Mouse (Mus musculus): ENCODE results near the gene Rab11b. TPM values are rescaled to one million over a fixed set of nuclear protein-coding genes. Genes with fewer than 3 reads are reported as not detected.
"Not testable (repeated sequence)": the region's sequence is repeated elsewhere in the genome, so short reads cannot be mapped to it uniquely, and the experiment has no call there.

The Rab11b gene
- total RNA-seq, 2 experiments from 2014 or later = 271 to 275 TPM

DNA sequence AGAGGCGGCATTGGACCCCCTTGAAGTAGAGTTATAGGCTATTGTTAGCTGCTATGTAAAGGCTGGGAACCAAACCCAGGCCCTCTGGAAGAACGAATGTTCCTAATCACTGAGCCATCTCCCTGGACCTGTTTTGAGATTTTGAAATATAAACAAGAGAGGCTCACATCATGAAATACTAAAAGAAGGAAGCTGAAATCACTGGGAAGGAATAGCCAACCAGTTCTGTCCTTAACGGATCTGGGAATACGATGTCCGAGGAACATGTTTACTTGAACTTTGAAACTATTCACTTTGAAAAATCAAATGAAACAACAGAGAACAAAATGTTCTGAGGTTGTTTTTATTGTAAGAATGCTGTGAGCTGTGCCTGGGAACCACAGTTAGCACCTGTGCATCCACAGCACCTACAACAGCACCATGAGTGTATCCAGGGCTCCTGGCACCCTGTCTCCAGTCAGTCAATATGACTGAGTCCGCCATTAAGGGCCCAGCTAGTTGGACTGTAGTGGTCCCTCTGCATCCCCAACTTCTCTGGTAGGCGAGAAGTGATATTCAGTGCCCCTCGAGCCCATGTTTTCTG is 14.3 kb upstream of the Rab11b start:
- intact Hi-C loops (cut with DNase I) = loop anchor here (10.0 kb wide), 1 partner anchor 1540 kb away; no protein-coding TSS in a partner anchor
- DNase-seq = no peak

DNA sequence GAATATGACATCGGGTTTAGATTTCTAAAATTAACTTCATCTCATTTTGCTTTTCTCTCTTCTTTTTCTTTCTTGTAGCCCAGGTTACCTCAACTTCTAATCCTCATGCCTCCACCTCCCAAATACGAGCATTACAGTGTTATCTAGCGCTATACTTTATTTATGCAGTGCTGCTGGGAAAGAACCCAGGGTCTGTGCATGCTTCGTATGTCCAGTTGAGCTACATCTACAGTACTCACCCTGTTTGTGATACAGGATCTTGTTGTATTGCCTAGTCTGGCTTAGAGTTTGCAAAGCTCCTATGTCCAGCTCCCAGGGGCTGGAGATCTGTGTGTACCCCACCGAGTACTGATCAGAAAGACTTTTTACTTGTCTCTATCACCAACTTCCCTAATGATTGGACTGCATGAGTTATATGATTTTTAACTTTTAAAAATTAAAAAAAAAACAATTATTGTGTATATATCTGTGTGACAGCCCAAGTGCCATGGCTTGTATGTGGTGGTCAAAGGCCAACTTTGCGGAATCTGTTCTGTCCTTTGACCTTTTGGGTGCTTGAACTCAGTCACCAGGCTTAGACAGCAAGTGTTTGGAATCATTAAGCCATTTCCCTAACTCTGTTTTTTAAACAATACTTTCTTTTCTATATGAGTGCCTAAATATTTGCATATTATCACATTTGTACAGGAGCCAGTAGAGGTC is 13.7 kb upstream of the Rab11b start:
- DNase-seq = no peak
- intact Hi-C loops (cut with DNase I) = loop anchor here (10.0 kb wide), 1 partner anchor 1539 kb away; no protein-coding TSS in a partner anchor

DNA sequence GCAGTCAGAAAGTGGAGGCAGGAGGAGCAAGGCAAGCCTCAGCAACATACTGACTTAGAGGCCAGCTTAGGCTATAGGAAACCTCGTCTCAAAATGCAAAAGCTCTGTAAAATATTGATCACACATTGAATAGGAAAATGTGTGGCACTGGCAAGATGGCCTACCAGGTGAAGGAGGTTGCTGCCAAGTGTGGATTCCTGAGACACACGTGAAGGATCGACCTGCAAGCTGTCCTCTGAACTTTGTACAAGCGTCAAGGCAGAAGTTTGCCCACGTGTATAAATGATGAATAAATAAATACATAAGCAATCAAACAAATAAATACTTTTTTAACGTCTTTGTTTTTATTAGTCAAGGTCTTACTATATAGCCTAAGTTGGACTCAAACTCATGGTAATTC is 13.1 kb upstream of the Rab11b start:
- DNase-seq = no peak
- intact Hi-C loops (cut with DNase I) = loop anchor here (10.0 kb wide), 1 partner anchor 1539 kb away; no protein-coding TSS in a partner anchor

DNA sequence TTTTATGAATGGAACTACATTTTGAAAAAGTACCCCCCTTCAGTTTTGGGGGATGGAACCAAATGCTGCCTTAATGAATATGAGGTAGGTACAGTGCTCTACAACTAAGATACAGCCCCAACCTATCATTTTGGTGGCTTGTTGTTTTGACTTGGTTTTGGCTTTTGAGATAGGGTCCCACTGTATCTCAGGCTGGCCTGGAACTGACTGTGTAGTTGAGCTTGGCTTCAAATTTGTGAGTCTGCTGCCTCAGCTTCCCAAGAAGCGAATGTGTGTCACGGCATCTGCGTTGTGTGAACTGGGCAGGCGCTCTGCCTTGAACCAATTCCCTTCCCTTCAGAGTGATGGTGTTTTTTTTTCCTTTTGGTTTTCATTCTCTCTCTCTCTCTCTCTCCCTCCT is 11.3 kb upstream of the Rab11b start:
- intact Hi-C loops (cut with DNase I) = loop anchor here (10.0 kb wide), 1 partner anchor 1537 kb away; no protein-coding TSS in a partner anchor
- no peak for DNase-seq

DNA sequence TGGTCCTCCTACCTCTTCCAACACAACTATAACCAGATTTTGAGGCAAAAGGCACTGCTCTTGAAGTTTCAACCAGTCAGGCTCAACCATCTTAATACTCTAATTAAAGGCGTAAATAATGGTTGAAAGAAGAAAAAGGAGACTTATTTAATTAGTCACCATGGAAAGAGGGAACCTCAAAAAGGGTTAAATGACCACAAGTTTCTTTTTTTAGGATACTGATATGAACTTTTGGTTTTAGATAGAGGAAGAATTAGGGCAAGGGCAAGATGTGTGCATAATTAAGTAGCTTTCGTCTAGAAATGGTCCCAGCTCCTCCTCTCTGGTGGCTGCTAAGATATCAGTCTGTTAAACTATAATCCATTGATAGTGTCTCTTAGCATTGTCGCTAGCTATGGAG is 6.1 kb upstream of the Rab11b start:
- no peak for DNase-seq
- intact Hi-C loops (cut with DNase I) = no loop called here

DNA sequence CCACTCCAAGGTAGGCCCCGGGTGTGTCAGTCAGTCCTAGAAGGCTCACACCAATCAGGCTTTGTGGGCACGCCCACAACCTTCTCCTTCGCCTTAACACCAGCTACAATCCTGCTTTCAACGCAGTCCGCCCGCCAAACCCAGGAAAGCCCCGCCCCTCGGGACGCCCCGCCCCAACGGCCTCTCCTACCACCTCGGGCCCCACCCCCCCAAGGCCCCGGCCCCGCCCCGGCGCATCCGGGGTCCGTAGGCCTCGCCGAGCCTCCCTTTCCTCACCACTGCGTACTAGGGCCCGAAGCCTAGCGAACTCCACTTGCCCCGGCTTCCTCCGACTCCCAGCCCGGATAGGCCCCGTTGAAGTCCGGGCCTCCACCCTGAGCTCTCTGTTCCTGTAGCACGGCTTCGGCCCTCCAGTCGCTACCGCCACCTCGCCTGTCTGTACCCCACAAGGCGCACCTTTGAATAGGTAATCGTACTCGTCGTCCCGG is 519 bp downstream of the Rab11b start:
- intact Hi-C loops (cut with DNase I) = no loop called here
- peak; percentile 94 to 97 for DNase-seq

DNA sequence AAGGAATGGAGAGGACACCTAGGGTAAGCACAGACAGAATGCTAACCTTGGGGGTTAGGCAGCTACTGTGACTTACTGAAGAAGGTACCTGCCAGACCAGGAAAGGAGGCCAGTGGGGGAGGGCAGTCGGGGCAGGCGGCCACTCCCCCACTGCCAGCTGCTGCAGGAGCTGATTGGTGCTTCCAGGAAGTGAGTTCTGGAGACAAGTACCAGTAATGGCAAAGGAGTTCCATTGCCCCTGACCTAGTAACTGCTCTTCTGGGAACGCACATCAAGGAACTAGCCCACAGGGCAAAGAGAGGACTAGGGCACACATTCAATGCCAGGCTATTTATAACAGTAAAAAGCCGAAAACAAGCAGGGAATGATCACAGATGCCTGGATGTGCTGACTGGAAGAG is 3.1 kb downstream of the Rab11b start:
- peak in 1 of 2 experiments; percentile 62 for DNase-seq
- intact Hi-C loops (cut with DNase I) = no loop called here

DNA sequence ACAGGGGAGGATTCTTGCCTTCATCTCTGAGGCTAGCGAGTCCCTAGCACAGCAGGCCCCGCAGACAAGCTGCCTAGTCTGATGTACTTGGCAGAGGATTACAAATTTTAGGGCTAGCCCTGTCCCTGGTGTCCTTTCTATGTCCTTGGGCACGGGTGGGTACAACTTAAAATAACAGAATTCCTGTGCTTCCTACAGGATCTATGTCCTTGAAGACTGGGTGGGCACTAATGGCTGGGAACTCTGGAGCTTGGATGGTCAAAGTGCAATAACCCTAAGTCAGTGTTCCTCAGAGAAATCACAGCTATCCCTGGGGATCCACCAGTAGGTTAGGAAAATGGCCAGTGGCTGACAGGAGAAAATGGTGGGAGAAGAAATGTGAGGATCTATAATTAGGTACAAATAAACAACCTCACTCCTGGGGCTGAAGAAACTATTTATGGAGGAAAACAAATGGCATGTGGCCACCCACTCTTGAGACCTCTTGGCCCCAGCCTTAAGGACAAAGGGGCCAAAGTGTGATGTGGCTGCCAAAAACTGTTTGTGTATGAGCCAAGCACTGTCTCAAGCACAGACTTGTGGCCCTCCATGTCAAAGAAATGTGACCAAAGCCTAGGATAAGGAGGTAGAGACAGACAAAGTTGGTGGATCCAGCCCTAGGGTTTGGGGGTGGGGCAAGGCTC is 4.1 kb downstream of the Rab11b start:
- peak; percentile 45 to 59 for DNase-seq
- intact Hi-C loops (cut with DNase I) = no loop called here

DNA sequence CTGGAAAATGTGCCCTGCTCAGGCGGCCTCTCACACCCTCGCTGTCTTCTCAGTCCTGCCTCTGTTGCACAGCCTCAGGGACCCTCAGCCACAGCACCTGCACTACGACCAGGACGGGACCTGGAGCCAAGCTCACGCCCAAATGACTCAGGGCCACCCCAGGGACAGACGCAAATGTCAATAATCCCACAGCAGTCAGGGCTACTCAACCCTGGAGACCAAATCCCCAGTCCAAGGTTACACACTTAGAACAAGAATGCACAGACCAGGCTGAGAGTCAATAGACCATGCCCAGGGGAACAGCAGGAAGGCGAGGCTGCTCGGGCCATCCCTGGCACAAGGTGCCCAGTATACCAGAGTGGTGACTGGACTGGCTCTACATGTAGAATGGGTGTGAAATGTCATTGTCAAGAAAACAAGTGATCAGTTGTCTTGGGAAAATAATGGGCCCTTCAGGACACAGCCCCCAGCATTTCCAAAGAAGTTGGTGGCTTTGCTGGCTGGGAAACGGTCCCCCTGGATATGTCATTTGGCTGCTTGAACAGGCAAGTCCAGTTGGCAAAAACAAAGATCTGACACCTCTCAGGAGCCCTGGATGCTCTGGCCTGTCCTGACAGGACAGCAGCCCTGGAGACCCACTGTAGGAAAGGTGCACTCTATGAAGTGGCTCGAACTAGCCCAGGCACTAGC is 4.8 kb downstream of the Rab11b start:
- intact Hi-C loops (cut with DNase I) = no loop called here
- DNase-seq = no peak

DNA sequence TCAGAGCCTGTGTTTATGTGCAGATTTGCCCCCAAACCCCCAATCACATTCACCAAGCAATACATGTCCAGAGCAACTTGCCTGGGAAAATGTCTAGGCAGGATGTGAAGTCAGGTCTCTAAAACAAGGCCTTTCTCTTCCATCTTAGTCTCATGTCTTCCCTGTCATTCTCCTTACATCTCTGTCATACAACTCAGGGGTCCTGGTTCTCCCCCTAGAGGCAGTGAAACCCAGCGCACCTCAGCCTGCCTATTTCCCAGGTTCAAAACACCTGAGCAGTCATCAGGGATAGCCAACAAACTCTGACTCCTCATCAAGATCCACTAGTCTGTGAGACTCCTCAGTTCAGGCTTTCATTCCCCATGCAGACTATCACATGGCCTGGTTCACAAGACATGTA is 5.7 kb downstream of the Rab11b start:
- DNase-seq = no peak
- intact Hi-C loops (cut with DNase I) = no loop called here

DNA sequence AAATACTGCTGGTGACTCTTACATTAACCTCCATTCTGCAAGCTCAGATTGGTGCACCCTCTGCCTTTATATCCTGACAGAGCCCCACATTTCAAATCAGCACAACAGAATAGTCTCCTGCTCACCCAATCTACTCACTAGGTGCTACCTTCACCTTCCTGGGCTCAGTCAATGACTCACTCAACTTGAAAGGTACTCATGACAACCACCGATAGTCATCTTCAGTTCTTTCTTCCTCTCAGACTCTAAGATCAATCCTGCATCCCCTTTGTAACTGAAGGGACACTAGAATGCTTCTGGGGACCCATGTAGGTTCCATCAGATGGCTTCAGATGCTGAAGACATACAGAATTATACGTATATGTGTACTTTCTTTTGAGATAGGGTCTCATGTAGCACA is 8.0 kb downstream of the Rab11b start:
- intact Hi-C loops (cut with DNase I) = no loop called here
- no peak for DNase-seq

DNA sequence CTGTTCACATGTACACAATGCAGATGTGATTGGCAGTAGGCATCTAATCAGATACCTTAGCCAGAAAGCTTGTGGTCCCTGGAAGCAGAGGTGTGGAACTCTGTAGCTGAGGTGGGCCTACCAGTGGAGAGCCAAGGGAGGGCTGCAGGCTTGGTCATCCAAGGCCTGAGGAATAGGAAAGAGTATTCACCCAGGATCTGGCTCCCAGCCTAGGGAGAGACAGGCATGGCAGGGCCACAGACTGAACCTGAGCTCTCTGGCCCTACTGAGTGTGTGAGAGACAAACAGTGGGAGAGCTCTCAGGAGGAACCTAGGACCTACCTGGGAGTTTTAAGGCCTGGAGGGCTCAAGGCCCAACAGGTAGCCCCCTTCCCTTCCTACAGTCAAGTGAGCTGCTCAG is 9.1 kb downstream of the Rab11b start:
- DNase-seq = no peak
- intact Hi-C loops (cut with DNase I) = no loop called here

DNA sequence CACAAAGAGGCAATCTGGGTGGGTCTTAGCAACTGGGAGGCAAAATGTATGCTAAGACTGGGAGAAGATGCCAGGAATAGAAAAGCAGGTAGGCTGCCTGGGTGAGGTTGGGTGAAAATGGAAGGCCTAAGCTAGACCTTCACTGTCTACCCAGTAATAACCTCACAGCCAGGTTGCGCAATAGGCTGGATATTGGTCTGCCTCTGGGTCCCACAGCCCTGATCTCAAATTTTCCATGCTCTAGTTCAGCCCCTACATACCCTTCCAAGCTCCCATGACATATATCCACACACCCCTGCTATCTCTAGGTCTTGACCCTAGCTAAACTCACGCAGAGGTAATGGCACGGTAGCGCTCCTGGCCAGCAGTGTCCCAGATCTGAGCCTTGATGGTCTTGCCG is 10.9 kb downstream of the Rab11b start:
- intact Hi-C loops (cut with DNase I) = no loop called here

DNA sequence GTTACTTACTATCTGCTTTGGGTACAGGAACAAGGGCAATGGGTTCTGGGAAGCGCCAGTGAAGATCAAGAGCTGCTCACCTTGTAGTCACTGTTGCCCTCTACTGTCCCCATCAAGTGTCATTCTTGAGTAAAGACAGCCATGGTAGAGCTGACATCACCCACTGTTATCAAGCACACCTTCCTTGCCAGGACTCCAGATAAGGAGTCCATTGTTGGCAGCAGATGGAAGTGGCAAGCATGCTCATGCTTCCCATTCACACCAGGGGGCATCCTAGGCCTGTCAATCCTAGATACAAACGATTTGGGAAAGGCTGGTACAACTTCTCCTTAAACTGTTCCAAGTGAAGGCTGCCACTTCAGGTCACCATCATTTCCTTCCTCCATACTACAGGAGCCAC is 14.3 kb downstream of the Rab11b start:
- intact Hi-C loops (cut with DNase I) = loop anchor here (2.0 kb wide), 1 partner anchor 55 kb away; no protein-coding TSS in a partner anchor
- peak; percentile 37 to 64 for DNase-seq

More for the DNA sequence above, 10.9 kb downstream of the Rab11b start:
- DNase-seq = peak in 1 of 2 experiments; percentile 20

DNA sequence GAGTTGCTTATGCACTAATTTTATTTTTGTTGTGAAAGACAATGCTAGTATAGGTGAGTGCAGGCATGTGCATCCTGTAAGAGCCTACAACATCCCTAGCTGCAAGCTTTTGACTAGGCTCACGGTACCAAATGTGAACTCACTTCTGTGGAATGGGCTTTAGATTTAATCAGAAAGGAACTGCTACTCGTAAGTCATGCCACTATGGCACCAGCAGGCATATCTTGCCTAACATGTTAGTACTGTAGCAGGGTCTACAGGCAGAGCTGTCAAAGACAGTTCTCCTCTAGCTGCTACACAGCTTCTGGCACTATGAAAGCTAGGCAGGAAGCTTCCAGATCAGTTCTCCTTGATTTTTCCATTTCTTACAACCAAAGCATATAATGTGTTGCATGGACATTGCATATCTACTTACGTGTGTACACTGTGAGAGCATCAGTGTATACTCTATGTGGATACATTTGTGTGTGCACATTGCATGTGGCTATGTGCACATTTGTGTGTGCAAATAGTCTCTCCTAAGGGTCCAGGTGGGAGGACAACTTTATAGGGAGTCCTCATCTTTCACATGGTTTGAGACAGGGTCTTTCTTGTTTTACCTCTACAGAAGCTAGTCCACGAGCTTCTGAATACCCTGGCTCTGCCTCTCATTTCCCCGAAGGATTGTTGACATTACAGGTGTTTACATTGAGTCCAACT is 15.5 kb downstream of the Rab11b start:
- intact Hi-C loops (cut with DNase I) = no loop called here
- DNase-seq = no peak

DNA sequence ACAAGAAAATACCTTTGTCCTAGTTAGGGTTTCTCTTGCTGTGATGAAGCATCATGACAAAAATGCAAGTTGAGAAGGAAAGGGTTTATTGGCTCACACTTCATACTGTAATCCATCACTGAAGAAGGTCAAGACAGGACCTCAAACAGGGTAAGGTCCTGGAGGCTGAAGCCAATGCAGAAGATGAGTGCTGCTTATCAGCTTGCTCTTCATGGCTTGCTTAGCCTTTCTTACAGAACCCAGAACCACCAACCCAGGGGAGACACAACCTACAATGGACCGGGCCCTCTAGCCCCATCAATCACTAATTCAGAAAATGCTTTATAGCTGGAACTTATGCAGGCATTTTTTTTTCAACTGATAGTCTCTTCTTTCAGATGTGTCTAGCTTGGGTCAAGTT is 17.9 kb downstream of the Rab11b start:
- intact Hi-C loops (cut with DNase I) = no loop called here
- no peak for DNase-seq

DNA sequence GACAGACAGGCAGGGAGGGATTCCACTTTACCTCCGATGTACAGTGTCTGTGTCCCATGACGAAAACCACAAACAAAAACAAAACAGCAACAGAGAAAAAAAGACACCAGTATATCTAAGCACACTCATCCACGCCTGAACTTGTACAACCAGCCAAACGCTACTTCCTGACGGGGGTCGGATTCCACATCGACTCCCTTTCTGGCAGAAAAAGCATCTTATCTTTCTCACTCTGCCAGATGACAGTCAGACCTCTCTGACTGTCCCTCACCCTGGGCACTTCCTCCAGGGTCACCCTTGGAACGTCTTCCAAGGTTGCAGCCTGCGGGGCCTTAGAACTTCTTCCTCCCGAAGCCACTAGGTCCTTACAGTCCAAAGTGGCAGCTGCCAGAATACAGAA is 26.8 kb downstream of the Rab11b start:
- DNase-seq; intact Hi-C loops (cut with DNase I): not testable (repeated sequence)

DNA sequence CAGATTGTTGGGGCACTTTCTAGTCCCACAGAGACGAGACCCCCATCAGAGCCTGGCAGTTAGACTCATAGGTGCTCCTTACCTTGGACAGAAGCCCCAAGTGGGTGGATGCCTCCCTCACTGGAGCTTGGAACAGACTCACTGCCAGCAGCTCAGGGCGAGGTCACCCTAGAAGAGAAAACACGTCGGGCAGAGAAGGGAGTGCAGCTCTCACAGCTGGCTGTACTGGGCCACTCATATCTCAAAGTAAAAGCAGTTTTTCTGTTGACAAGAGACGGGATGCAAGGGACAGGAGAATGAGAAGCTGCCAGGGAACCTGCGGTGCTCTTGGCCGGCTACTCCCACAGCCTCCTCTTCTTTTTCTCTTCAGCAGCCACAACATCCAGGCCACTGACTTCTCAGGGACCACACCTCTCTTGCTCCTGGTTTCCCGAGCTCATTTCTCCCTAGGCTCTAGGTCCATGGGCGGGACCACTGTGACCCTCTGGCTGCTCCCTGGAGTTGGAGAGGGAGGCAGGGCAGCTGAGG is 27.7 kb downstream of the Rab11b start:
- intact Hi-C loops (cut with DNase I) = not testable (repeated sequence)
- peak in 1 of 2 experiments; percentile 28 for DNase-seq

DNA sequence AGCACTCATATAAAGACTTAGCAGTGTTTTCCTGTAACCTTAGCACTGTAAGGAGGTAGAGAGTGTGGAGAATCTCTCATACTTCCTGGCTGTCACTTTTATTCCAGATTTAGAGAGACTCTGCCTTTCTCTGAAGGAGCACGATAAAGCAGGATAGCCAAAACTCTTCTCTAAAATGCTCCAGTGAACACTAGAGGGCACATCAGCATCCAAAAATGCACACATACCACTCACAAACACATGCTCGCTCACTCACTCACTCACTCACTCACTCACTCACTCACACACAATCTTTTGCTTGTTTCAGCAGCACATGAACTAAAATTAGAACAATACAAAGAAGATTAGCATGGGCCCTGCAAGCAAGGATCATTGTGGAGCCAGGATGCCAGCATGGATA is 31.1 kb downstream of the Rab11b start:
- intact Hi-C loops (cut with DNase I) = loop anchor here (5.0 to 10.0 kb wide), 2 partner anchors 73 to 294 kb away; partner anchors contain the start of gene Actl9
- DNase-seq = no peak

DNA sequence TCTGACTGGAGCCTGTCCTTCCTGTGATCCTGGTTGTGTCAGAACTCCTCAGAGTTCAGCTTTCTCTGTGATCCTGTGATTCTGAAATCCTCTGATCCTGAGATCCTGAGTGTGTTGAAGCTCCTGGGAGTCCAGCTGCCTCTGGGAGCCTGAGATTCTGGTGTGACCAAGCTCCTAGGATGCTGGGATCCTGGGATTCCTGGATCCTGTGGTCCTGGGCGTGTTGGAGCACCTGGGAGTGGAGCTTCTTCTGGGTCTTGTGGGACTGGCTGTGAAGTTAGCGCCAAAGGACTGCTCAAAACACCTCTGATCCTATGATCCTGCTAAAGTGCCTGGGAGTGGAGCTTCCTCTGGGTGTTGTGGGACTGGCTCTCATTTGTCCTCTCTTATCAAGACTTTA is 31.9 kb downstream of the Rab11b start:
- DNase-seq = no peak
- intact Hi-C loops (cut with DNase I) = loop anchor here (5.0 to 10.0 kb wide), 2 partner anchors 74 to 294 kb away; partner anchors contain the start of gene Actl9
